13 mouse cellular contexts compared by ENCODE assay signal in genomic region chr10:7208859-7209441, GRCm38 (mm10). TPM values are rescaled to one million over a fixed set of nuclear protein-coding genes. Genes with fewer than 3 reads are reported as not detected.
A peak's percentile ranks its signal among the peaks of the same experiment; 100 is the strongest.
DNase-seq lines count a peak whose midpoint lies in the region; ATAC-seq and TF ChIP-seq lines count a peak whose summit lies in the region.
"Had no signal": no experiment of that assay in that cellular context is flagged by ENCODE, and none has a peak within 500 bp of the region (broad histone marks: within the 10 kb centered on the region; RNA-seq: fewer than 3 reads in every experiment).

No protein-coding gene starts in this region.

- TF ChIP-seq CTCF in cerebellum, adult 2 months (IDR thresholded peaks at IDR 0.05; ENCODE audit: borderline replicate concordance, insufficient read depth, low read depth, low read length) = no peak

- ATAC-seq in intestine, embryonic 14.5 days (replicated peaks; ENCODE audit: low FRiP score, low TSS enrichment, low read depth) = no peak
- no peak for ATAC-seq in intestine, embryonic 15.5 days
- no peak for ATAC-seq in neural tube, embryonic 13.5 days (ENCODE audit: low read depth)
- no peak for ATAC-seq in neural tube, embryonic 15.5 days (ENCODE audit: low FRiP score)
- no peak for ATAC-seq in granulocyte monocyte progenitor cell, adult 5-6 weeks (replicated peaks; ENCODE audit: poor library complexity, severe bottlenecking)
- ATAC-seq: forebrain, postnatal 0 days had no signal

- peak overlapping the region; percentile 68 for H3K4me3 ChIP-seq in cerebellum, adult 2 months (replicated peaks; ENCODE audit: insufficient read depth, low read depth, low read length)
- no peak overlapping the region for H3K4me3 ChIP-seq in intestine, embryonic 14.5 days (ENCODE audit: low read depth, low read length)
- H3K4me3 ChIP-seq in intestine, embryonic 15.5 days (replicated peaks) = no peak overlapping the region
- H3K4me3 ChIP-seq in neural tube, embryonic 13.5 days = no peak overlapping the region
- H3K4me3 ChIP-seq in neural tube, embryonic 15.5 days (replicated peaks) = no peak overlapping the region
- H3K4me3 ChIP-seq: hindbrain, embryonic 13.5 days had no signal

- 10% methylated on average over 10 of the region's 10 CpGs for WGBS in cerebellum, adult 2 months
- 77% methylated on average over 10 of the region's 10 CpGs for WGBS in intestine, embryonic 14.5 days
- WGBS in intestine, embryonic 15.5 days = 68% methylated on average over 10 of the region's 10 CpGs
- 84% methylated on average over 10 of the region's 10 CpGs for WGBS in neural tube, embryonic 13.5 days
- WGBS in neural tube, embryonic 15.5 days = 84% methylated on average over 10 of the region's 10 CpGs

- no peaks in the 10 kb centered on the region for H3K27me3 ChIP-seq in cerebellum, adult 2 months (ENCODE audit: control insufficient read depth, insufficient read depth, low read length)
- H3K27me3 ChIP-seq in intestine, embryonic 14.5 days (replicated peaks; ENCODE audit: control insufficient read depth, insufficient read depth, low read length) = no peaks in the 10 kb centered on the region
- H3K27me3 ChIP-seq in intestine, embryonic 15.5 days (replicated peaks) = no peaks in the 10 kb centered on the region
- peaks cover 3% of the 10 kb centered on the region for H3K27me3 ChIP-seq in neural tube, embryonic 13.5 days
- no peaks in the 10 kb centered on the region for H3K27me3 ChIP-seq in neural tube, embryonic 15.5 days (replicated peaks)

- H3K4me2 ChIP-seq in intestine, embryonic 14.5 days (ENCODE audit: low read length) = peak overlapping the region; percentile 64; the same call in 1 of the 2 replicates
- H3K4me2 ChIP-seq in intestine, embryonic 15.5 days (replicated peaks) = no peak overlapping the region
- H3K4me2 ChIP-seq in neural tube, embryonic 13.5 days = 0 out of 2 replicates have a peak overlapping the region, but pooled peaks have one; percentile 98
- no peak overlapping the region for H3K4me2 ChIP-seq in neural tube, embryonic 15.5 days
- H3K4me2 ChIP-seq: hindbrain, embryonic 13.5 days had no signal

- no peaks in the 10 kb centered on the region for H3K36me3 ChIP-seq in intestine, embryonic 14.5 days (ENCODE audit: control insufficient read depth, insufficient read depth, low read length)
- H3K36me3 ChIP-seq in intestine, embryonic 15.5 days = no peaks in the 10 kb centered on the region
- no peaks in the 10 kb centered on the region for H3K36me3 ChIP-seq in neural tube, embryonic 13.5 days
- no peaks in the 10 kb centered on the region for H3K36me3 ChIP-seq in neural tube, embryonic 15.5 days
- H3K36me3 ChIP-seq: hindbrain, embryonic 13.5 days had no signal

- peaks cover 13% of the 10 kb centered on the region for H3K4me1 ChIP-seq in cerebellum, adult 2 months (ENCODE audit: control insufficient read depth, insufficient read depth, low read length)
- peaks cover 19% of the 10 kb centered on the region for H3K4me1 ChIP-seq in intestine, embryonic 14.5 days (replicated peaks; ENCODE audit: control insufficient read depth, insufficient read depth, low read length)
- H3K4me1 ChIP-seq in intestine, embryonic 15.5 days (replicated peaks) = peaks cover 27% of the 10 kb centered on the region
- H3K4me1 ChIP-seq in neural tube, embryonic 13.5 days (replicated peaks) = peaks cover 20% of the 10 kb centered on the region
- peaks cover 17% of the 10 kb centered on the region for H3K4me1 ChIP-seq in neural tube, embryonic 15.5 days

- DNase-seq in cerebellum, adult 2 months = peak; percentile 48 to 59
- DNase-seq in cerebellum, postnatal 10 days = no peak
- no peak for DNase-seq in intestine, embryonic 14.5 days (ENCODE audit: low spot score)
- DNase-seq in layer of hippocampus, postnatal 25 days (ENCODE audit: extremely low spot score in 1 of 2, low spot score in 1 of 2) = no peak
- DNase-seq: adrenal gland, adult 2 months; forebrain, postnatal 0 days; kidney, adult 9 months; layer of hippocampus, postnatal 36 days had no signal

- H3K9ac ChIP-seq in intestine, embryonic 14.5 days (ENCODE audit: low read length) = no peak overlapping the region
- no peak overlapping the region for H3K9ac ChIP-seq in intestine, embryonic 15.5 days
- H3K9ac ChIP-seq in neural tube, embryonic 13.5 days = no peak overlapping the region
- no peak overlapping the region for H3K9ac ChIP-seq in neural tube, embryonic 15.5 days (replicated peaks)
- H3K9ac ChIP-seq: forebrain, postnatal 0 days; hindbrain, embryonic 13.5 days had no signal

- TF ChIP-seq POLR2A in cerebellum, adult 2 months (IDR thresholded peaks at IDR 0.05; ENCODE audit: borderline replicate concordance, insufficient read depth, low read length) = no peak; the same call in 1 of the 2 replicates

- H3K9me3 ChIP-seq in intestine, embryonic 14.5 days (ENCODE audit: control insufficient read depth, low read length) = no peaks in the 10 kb centered on the region
- no peaks in the 10 kb centered on the region for H3K9me3 ChIP-seq in intestine, embryonic 15.5 days
- no peaks in the 10 kb centered on the region for H3K9me3 ChIP-seq in neural tube, embryonic 13.5 days
- no peaks in the 10 kb centered on the region for H3K9me3 ChIP-seq in neural tube, embryonic 15.5 days (replicated peaks)
- H3K9me3 ChIP-seq: hindbrain, embryonic 13.5 days had no signal

- H3K27ac ChIP-seq in cerebellum, adult 2 months (ENCODE audit: insufficient read depth, low read length) = peak overlapping the region; percentile 44; the same call in 1 of the 2 replicates
- no peak overlapping the region for H3K27ac ChIP-seq in intestine, embryonic 14.5 days (ENCODE audit: low read depth)
- H3K27ac ChIP-seq in intestine, embryonic 15.5 days = no peak overlapping the region
- H3K27ac ChIP-seq in neural tube, embryonic 13.5 days (replicated peaks) = no peak overlapping the region
- no peak overlapping the region for H3K27ac ChIP-seq in neural tube, embryonic 15.5 days (replicated peaks)
- H3K27ac ChIP-seq: hindbrain, embryonic 13.5 days had no signal

RNA-seq across cellular contexts. Expression of gene Cnksr3, which starts 3.1 kb away (rescaled TPM):
- 35.9 and 43.3 TPM in 2 replicates for polyA plus RNA-seq in cerebellum, adult 2 months (2012; rRNA removed)
- polyA plus RNA-seq in intestine, embryonic 14.5 days (2014; fragmentation: Nextera tagmentation; extraction: Ambion mirVana) = 12.3 and 14.2 TPM in 2 replicates
- polyA plus RNA-seq in intestine, embryonic 15.5 days (2015; fragmentation: Nextera tagmentation; extraction: Ambion mirVana) = 12.6 and 13.6 TPM in 2 replicates
- 2.6 and 3.7 TPM in 2 replicates for polyA plus RNA-seq in neural tube, embryonic 13.5 days (2015; fragmentation: Nextera tagmentation; extraction: Ambion mirVana)
- polyA plus RNA-seq in neural tube, embryonic 15.5 days (2015; fragmentation: Nextera tagmentation; extraction: Ambion mirVana) = 2.1 and 4.6 TPM in 2 replicates
- 4.9 and 6.7 TPM in 2 replicates for total RNA-seq in granulocyte monocyte progenitor cell, adult 5-6 weeks (2014; fragmentation: Nextera tagmentation)
- total RNA-seq in granulocyte monocyte progenitor cell, adult 5-6 weeks (2017) = 3.2 and 3.7 TPM in 2 replicates
- 10 to 100 TPM in 1 of 2 experiments, 1 to 10 TPM in 1; 9.8 to 10.6 TPM for total RNA-seq in layer of hippocampus, postnatal 25 days (2021)

Comparison
In these comparisons a context has a peak if more than half of its experiments do, and no peak if none do; other contexts are left out.
1. DNase-seq: peak in cerebellum, adult 2 months (2 of 2); none in cerebellum, postnatal 10 days (0 of 2), intestine, embryonic 14.5 days (single experiment) and layer of hippocampus, postnatal 25 days (0 of 2).
2. H3K4me2 ChIP-seq: peak in intestine, embryonic 14.5 days (single experiment) and neural tube, embryonic 13.5 days (single experiment); none in intestine, embryonic 15.5 days (single experiment) and neural tube, embryonic 15.5 days (single experiment).